Mouse (Mus musculus) lung, adult 2 months (tissue): Measurements from ENCODE around the gene Tinf2.

Source experiments
- CTCF ChIP-seq: fragments of 200-500 bp; IDR thresholded peaks from 2 replicates; pipeline ENCODE4 v1.5.1; 2011; ENCODE audit warnings: mild to moderate bottlenecking, low read length, control low read depth; ENCODE audit not compliant: insufficient read depth
- POLR2A ChIP-seq: fragments of 200-500 bp; IDR thresholded peaks from 2 replicates; pipeline ENCODE4 v1.6.1; 2011; ENCODE audit warnings: low read depth, mild to moderate bottlenecking, control low read depth, low read length, borderline replicate concordance; ENCODE audit errors: extremely low read depth

GRCm38 (mm10) chr14:55697226-55697625 is 15.6 kb upstream of the Tinf2 start:
- no peak for TF ChIP-seq POLR2A
- no peak for TF ChIP-seq CTCF
